Mouse (Mus musculus): ENCODE results near the gene Gm49353.

GRCm38 (mm10) chr10:29180210-29180609, 18.5 kb upstream of the Gm49353 start:
- TF ChIP-seq CTCF (conservative IDR thresholded peaks at IDR 0.05; ENCODE audit: low read length) (no peak), POU5F1 (IDR thresholded peaks at IDR 0.05; ENCODE audit: borderline replicate concordance, low read length) (no peak), NANOG (IDR thresholded peaks at IDR 0.05; ENCODE audit: borderline replicate concordance, low read length) (no peak)
